Mouse (Mus musculus) gastrocnemius, postnatal 25 days (tissue): Measurements from ENCODE around the gene Gjb1. TPM values are rescaled to one million over a fixed set of nuclear protein-coding genes. Genes with fewer than 3 reads are reported as not detected.

ENCODE experiments used
- DNase-seq: peaks from one replicate; pipeline ENCODE4 v3.0.0; 2022
- total RNA-seq, 2 experiments: library from RNA; stranded (reverse); gene quantifications; 1 replicate in 1 of 2; 2 replicates in 1 of 2; pipeline ENCODE4 v1.2.3; 2021

Gjb1 gene
- total RNA-seq, 2 experiments from 2014 or later, result 0.46 TPM

DNA sequence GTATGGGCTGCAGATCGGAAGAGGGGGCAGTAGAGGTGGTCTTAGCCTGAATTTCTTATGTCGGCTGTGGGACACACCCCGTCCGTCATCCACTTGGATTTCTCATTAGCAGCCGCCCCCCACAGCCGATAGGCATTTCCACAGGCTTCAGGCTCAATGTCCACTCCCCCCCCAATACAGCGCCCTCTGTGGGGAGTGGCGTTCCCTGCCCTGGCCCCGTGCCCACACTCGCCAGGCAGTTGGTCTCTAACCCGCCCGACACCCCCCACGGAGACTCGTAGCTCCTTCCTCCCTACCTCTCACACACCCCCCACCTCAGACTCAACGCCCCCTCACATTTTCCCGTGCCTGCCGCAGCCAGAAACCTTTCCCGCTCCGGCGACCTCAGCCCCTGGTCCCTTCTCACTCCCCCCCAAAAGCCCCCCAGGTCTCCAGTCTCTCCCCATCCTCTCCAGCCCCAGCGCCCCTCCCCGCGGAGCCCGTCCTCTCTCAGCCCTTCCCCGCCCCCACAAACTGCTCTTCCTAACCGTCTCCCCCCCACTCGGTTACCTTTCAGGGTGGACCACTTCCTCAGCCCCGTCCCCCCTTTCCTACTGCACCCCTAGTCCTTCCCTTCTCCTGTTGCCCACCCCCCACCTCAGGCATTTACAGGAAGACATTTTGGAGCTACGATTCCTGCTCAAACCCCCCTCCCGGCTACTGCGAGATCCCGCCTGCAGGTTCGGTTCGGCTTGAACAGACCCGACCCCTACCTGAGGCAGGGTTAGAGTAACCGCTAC lies 43.0 kb downstream of the Gjb1 start:
- DNase-seq, result peak; percentile 41

GRCm38 (mm10) chrX:101419725-101420699 lies 43.8 kb downstream of the Gjb1 start:
- peak; percentile 91 for DNase-seq

- DNase-seq, result no peak
Observed at GRCm38 (mm10) chrX:101420700-101421095, 44.5 kb downstream of the Gjb1 start, which contains the start of gene Zmym3. TSS of gene Zmym3 (minus strand) at chrX:101420849.

GRCm38 (mm10) chrX:101423462-101423861 lies 47.3 kb downstream of the Gjb1 start:
- DNase-seq, result no peak

- DNase-seq, result no peak
Observed at GRCm38 (mm10) chrX:101427774-101428173, 51.6 kb downstream of the Gjb1 start.

GRCm38 (mm10) chrX:101428785-101429141 lies 52.6 kb downstream of the Gjb1 start:
- no peak for DNase-seq

- peak; percentile 83 for DNase-seq
Observed at GRCm38 (mm10) chrX:101429142-101429949, 53.2 kb downstream of the Gjb1 start, which contains the start of gene Nono. TSS of gene Nono (plus strand) at chrX:101429318.

DNA sequence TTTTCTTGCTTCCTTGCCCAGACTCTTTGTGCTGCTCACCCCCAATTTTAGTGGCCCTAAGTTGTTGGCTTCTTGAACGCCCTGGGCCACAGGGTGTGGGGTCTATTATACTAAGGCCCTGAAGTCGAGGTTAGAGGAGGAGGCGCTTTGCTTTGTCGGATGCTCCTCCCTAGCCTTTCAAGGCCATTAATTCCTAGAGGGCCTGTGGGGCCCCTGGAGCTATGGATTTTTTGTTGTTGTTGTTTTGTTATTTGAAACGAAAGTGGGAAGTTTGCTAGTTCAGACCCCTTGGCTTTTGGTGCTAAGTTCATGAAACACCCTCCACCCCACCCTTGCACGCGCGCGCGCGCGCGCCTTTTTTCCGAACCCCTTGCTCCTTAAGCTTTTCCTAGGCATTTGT lies 53.8 kb downstream of the Gjb1 start:
- DNase-seq, result no peak

Other genes with a start within 250 kb of the Gjb1 start
- 10 to 100 TPM; 23.4 to 25.5 TPM for gene Snx12, start 153.8 kb upstream of the Gjb1 start, total RNA-seq
- gene Foxo4, start 121.8 kb upstream of the Gjb1 start, total RNA-seq, result 10 to 100 TPM; 84.7 to 93.9 TPM
- gene Gm614, start 112.4 kb upstream of the Gjb1 start, total RNA-seq, result not detected
- 1 to 10 TPM; 1.3 to 2.6 TPM for gene Il2rg, start 108.1 kb upstream of the Gjb1 start, total RNA-seq
- gene Gm20489, start 107.4 kb upstream of the Gjb1 start, total RNA-seq, result not detected
- 10 to 100 TPM; 15.4 to 15.6 TPM for gene Med12, start 102.3 kb upstream of the Gjb1 start, total RNA-seq
- under 1 TPM; 0.08 to 0.20 TPM for gene Nlgn3, start 77.2 kb upstream of the Gjb1 start, total RNA-seq
- 1 to 10 TPM; 7.8 to 9.7 TPM for gene Zmym3, start 44.5 kb downstream of the Gjb1 start, total RNA-seq
- gene Nono, start 52.9 kb downstream of the Gjb1 start, total RNA-seq, result 10 to 100 TPM; 40.4 to 46.1 TPM
- gene Itgb1bp2, start 72.7 kb downstream of the Gjb1 start, total RNA-seq, result 100 to 1,000 TPM; 228 to 250 TPM
- 1 to 10 TPM; 6.0 to 8.5 TPM for gene Taf1, start 156.4 kb downstream of the Gjb1 start, total RNA-seq